Mouse (Mus musculus) heart, adult 2 months (tissue): ENCODE results near the gene Cdkl3. TPM values are rescaled to one million over a fixed set of nuclear protein-coding genes. Genes with fewer than 3 reads are reported as not detected.

Experiments
- DNase-seq, 2 experiments: peaks; one replicate each; pipeline ENCODE4 v3.0.0; 2021
- H3K27ac ChIP-seq: fragments of 200-600 bp; 2 replicates; pipeline ENCODE4 v1.8.1; 2022
- H3K27me3 ChIP-seq: fragments of 200-500 bp; 2 replicates; pipeline ENCODE4 v1.6.1; 2012; ENCODE audit warnings: mild to moderate bottlenecking, low read length, inconsistent platforms, mixed read lengths; ENCODE audit not compliant: control insufficient read depth, insufficient read depth
- H3K36me3 ChIP-seq: fragments of 200-500 bp; 2 replicates; pipeline ENCODE4 v1.6.1; 2012; ENCODE audit warnings: low read length, inconsistent platforms; ENCODE audit not compliant: control insufficient read depth, insufficient read depth
- H3K4me1 ChIP-seq: fragments of 200-500 bp; 2 replicates; pipeline ENCODE4 v1.6.1; 2011; ENCODE audit warnings: low read length; ENCODE audit not compliant: control insufficient read depth, insufficient read depth
- H3K4me3 ChIP-seq: fragments of 200-600 bp; 2 replicates; pipeline ENCODE4 v1.8.1; 2022
- H3K79me2 ChIP-seq: fragments of 200-500 bp; replicated peaks from 2 replicates; pipeline ENCODE4 v1.6.1; 2012; ENCODE audit warnings: mild to moderate bottlenecking, inconsistent platforms, low read length, moderate library complexity, mixed read lengths; ENCODE audit not compliant: control insufficient read depth, insufficient read depth
- H3K9ac ChIP-seq: fragments of 200-500 bp; 2 replicates; pipeline ENCODE4 v1.6.1; 2012; ENCODE audit warnings: low read depth, mild to moderate bottlenecking, control low read depth, inconsistent platforms, low read length, mixed read lengths
- CTCF ChIP-seq: fragments of 200-600 bp; IDR thresholded peaks from 2 replicates; pipeline ENCODE4 v1.8.1; 2022; ENCODE audit warnings: antibody characterized with exemption, mild to moderate bottlenecking, moderate library complexity
- EP300 ChIP-seq: fragments of 200-500 bp; IDR thresholded peaks from 2 replicates; pipeline ENCODE4 v1.6.1; 2011; ENCODE audit warnings: low read depth, low read length, control low read depth; ENCODE audit not compliant: insufficient read depth
- POLR2A ChIP-seq: fragments of 200-500 bp; IDR thresholded peaks from 2 replicates; pipeline ENCODE4 v1.6.1; 2011; ENCODE audit warnings: mild to moderate bottlenecking, low read depth, low read length, control low read depth; ENCODE audit not compliant: insufficient read depth
- WGBS: fragments of 180-500 bp; shearing (Covaris S2); methylation state at CpG from one replicate; pipeline ENCODE4 v1.1.7; 2018; 5-methylcytosine and 5-hydroxymethylcytosine counted together
- intact Hi-C: fragments of 180-260 bp; cut with DNase I; formaldehyde crosslinking; loops from one replicate; pipeline ENCODE4 v1.15.1; 2025
- polyA plus RNA-seq: library from polyadenylated mRNA; depleted of rRNA; stranded (reverse); fragments of >200 nt; gene quantifications from 2 replicates; pipeline ENCODE4 v1.2.3, GENCODE M21; 2012
- total RNA-seq, 2 experiments: library from RNA; stranded (reverse); gene quantifications; 2 replicates each; pipeline ENCODE4 v1.2.3; 2021

The Cdkl3 gene
- total and polyA plus RNA-seq, 3 experiments: 3.0 to 5.2 (median 4.6) TPM

- no peaks in the 10 kb centered on the region for H3K27me3 ChIP-seq
- H3K79me2 ChIP-seq: no peaks in the 10 kb centered on the region
- no peaks in the 10 kb centered on the region for H3K36me3 ChIP-seq
- no peak for DNase-seq
- H3K27ac ChIP-seq: no peak overlapping the region
- H3K4me1 ChIP-seq: peaks cover 2% of the 10 kb centered on the region; the same call in 1 of the 2 replicates
- no peak overlapping the region for H3K9ac ChIP-seq
- intact Hi-C loops: no loop called here
- H3K4me3 ChIP-seq: no peak overlapping the region
- TF ChIP-seq CTCF: no peak
- TF ChIP-seq POLR2A: no peak
- TF ChIP-seq EP300: no peak
- WGBS: 92% methylated on average over 5 of the region's 5 CpGs
Observed at GRCm38 (mm10) chr11:52062406-52062805, 58.4 kb downstream of the Cdkl3 start.

- TF ChIP-seq POLR2A (no peak), CTCF (peak; percentile 46), EP300 (0 out of 2 replicates have a peak, but pooled peaks have one; percentile 25)
- H3K79me2 ChIP-seq: no peaks in the 10 kb centered on the region
- H3K27ac ChIP-seq: no peak overlapping the region
- no peaks in the 10 kb centered on the region for H3K27me3 ChIP-seq
- DNase-seq: peak in 1 of 2 experiments; percentile 20
- H3K4me1 ChIP-seq: peaks cover 2% of the 10 kb centered on the region; the same call in 1 of the 2 replicates
- intact Hi-C loops: no loop called here
- H3K36me3 ChIP-seq: no peaks in the 10 kb centered on the region
- no peak overlapping the region for H3K4me3 ChIP-seq
- 41% methylated on average over 3 of the region's 3 CpGs for WGBS
- no peak overlapping the region for H3K9ac ChIP-seq
Observed at GRCm38 (mm10) chr11:52064398-52064797, 60.4 kb downstream of the Cdkl3 start.

- TF ChIP-seq EP300 (no peak), POLR2A (no peak), CTCF (no peak)
Observed at GRCm38 (mm10) chr11:52065841-52066240, 61.8 kb downstream of the Cdkl3 start.

GRCm38 (mm10) chr11:52071768-52072167 is 67.7 kb downstream of the Cdkl3 start:
- Histone ChIP-seq H3K9ac (no peak overlapping the region), H3K79me2 (no peaks in the 10 kb centered on the region), H3K27ac (no peak overlapping the region), H3K4me1 (peaks cover 2% of the 10 kb centered on the region; the same call in 1 of the 2 replicates), H3K27me3 (no peaks in the 10 kb centered on the region), H3K4me3 (no peak overlapping the region), H3K36me3 (no peaks in the 10 kb centered on the region)
- peak in 1 of 2 experiments; percentile 29 for DNase-seq
- intact Hi-C loops: no loop called here
- TF ChIP-seq POLR2A (0 out of 2 replicates have a peak, but pooled peaks have one; percentile 19), CTCF (no peak), EP300 (no peak)
- WGBS: 65% methylated on average over 10 of the region's 10 CpGs

More at GRCm38 (mm10) chr11:52065841-52066240, 61.8 kb downstream of the Cdkl3 start:
- intact Hi-C loops: loop anchor here (5.0 kb wide), 1 partner anchor 61 kb away; no protein-coding TSS in a partner anchor
- Histone ChIP-seq H3K4me3 (no peak overlapping the region), H3K27me3 (no peaks in the 10 kb centered on the region), H3K9ac (no peak overlapping the region), H3K27ac (no peak overlapping the region), H3K36me3 (no peaks in the 10 kb centered on the region), H3K4me1 (peaks cover 2% of the 10 kb centered on the region; the same call in 1 of the 2 replicates), H3K79me2 (no peaks in the 10 kb centered on the region)
- 41% methylated on average over 5 of the region's 5 CpGs for WGBS
- DNase-seq: no peak

GRCm38 (mm10) chr11:52073528-52074170 is 69.6 kb downstream of the Cdkl3 start:
- Histone ChIP-seq H3K79me2 (no peaks in the 10 kb centered on the region), H3K27ac (no peak overlapping the region), H3K27me3 (no peaks in the 10 kb centered on the region), H3K4me1 (peaks cover 5% of the 10 kb centered on the region), H3K4me3 (no peak overlapping the region), H3K36me3 (no peaks in the 10 kb centered on the region), H3K9ac (no peak overlapping the region)
- 92% methylated on average over 8 of the region's 8 CpGs for WGBS
- TF ChIP-seq CTCF (no peak), POLR2A (no peak), EP300 (no peak)
- intact Hi-C loops: no loop called here
- DNase-seq: no peak

- no peak overlapping the region for H3K4me3 ChIP-seq
- H3K9ac ChIP-seq: no peak overlapping the region
- no peaks in the 10 kb centered on the region for H3K27me3 ChIP-seq
- peaks cover 5% of the 10 kb centered on the region for H3K4me1 ChIP-seq
- no peaks in the 10 kb centered on the region for H3K79me2 ChIP-seq
- H3K36me3 ChIP-seq: no peaks in the 10 kb centered on the region
- H3K27ac ChIP-seq: no peak overlapping the region
- no peak for TF ChIP-seq POLR2A
- TF ChIP-seq EP300: no peak
- no peak for TF ChIP-seq CTCF
- intact Hi-C loops: no loop called here
- DNase-seq: no peak
- WGBS: 62% methylated on average over 14 of the region's 14 CpGs
Observed at GRCm38 (mm10) chr11:52074626-52075470, 70.8 kb downstream of the Cdkl3 start.
